Mouse (Mus musculus) embryonic facial prominence, embryonic 13.5 days (tissue): ENCODE data around the gene Mrpl23. TPM values are rescaled to one million over a fixed set of nuclear protein-coding genes. Genes with fewer than 3 reads are reported as not detected.

ENCODE experiments used
- microRNA counts: library from miRNA; unstranded; fragments of <30 nt; microRNA quantifications from one replicate; lab custom pipeline; 2016
- microRNA-seq: library from miRNA; unstranded; fragments of <30 nt; microRNA quantifications from one replicate; pipeline ENCODE4, GENCODE M21; 2016
- polyA plus RNA-seq: library from polyadenylated mRNA; unstranded; fragments of >200 nt; fragmentation: Nextera tagmentation; extraction: Ambion mirVana; gene quantifications from 2 replicates; pipeline ENCODE4 v1.2.1, GENCODE M21; 2015

Gene Mrpl23
- polyA plus RNA-seq, 1 experiment from 2014 or later: 36.0 TPM

MicroRNAs encoded within 50 kb of the gene (microRNA counts, 519-probe panel; counts per million panel counts)
- 236 counts per million, percentile 44 among the panel's probes with 10 or more counts for microRNA mmu-miR-675-3p (lab: Ali Mortazavi, UCI)
- microRNA mmu-miR-675-5p (lab: Ali Mortazavi, UCI): 1,576 counts per million, percentile 47 among the panel's probes with 10 or more counts

Small RNA genes within 50 kb of the gene (microRNA-seq; reads per million reads assigned to microRNA genes)
- 95.8 reads per million, percentile 53 among the genes with 10 or more reads in this experiment for gene Mir675

Other genes with a start within 250 kb of the Mrpl23 start
- gene Krtap5-1, start 235.6 kb upstream of the Mrpl23 start, polyA plus RNA-seq: not detected in 2 replicates
- gene Krtap5-4, start 229.1 kb upstream of the Mrpl23 start, polyA plus RNA-seq: not detected in 2 replicates
- 2.5 and 3.3 TPM in 2 replicates for gene Ifitm10, start 158.9 kb upstream of the Mrpl23 start, polyA plus RNA-seq
- gene Gm49369, start 150.0 kb upstream of the Mrpl23 start, polyA plus RNA-seq: not detected in 2 replicates
- gene Ctsd, start 144.6 kb upstream of the Mrpl23 start, polyA plus RNA-seq: 210 and 222 TPM in 2 replicates
- gene Syt8, start 97.8 kb upstream of the Mrpl23 start, polyA plus RNA-seq: 0.37 and 0.66 TPM in 2 replicates
- gene Tnni2, start 90.9 kb upstream of the Mrpl23 start, polyA plus RNA-seq: 7.7 and 8.4 TPM in 2 replicates
- gene Lsp1, start 71.9 kb upstream of the Mrpl23 start, polyA plus RNA-seq: 28.5 and 29.2 TPM in 2 replicates
- 3.8 and 5.8 TPM in 2 replicates for gene Tnnt3, start 33.9 kb upstream of the Mrpl23 start, polyA plus RNA-seq
- 634 and 679 TPM in 2 replicates for gene Igf2, start 134.1 kb downstream of the Mrpl23 start, polyA plus RNA-seq
- 0.10 TPM in 1 of 2 replicates, not detected in the other for gene Gm49394, start 137.3 kb downstream of the Mrpl23 start, polyA plus RNA-seq
- not detected in 2 replicates for gene Ins2, start 210.7 kb downstream of the Mrpl23 start, polyA plus RNA-seq